Mouse (Mus musculus): ENCODE measurements around the gene Spag6. TPM values are rescaled to one million over a fixed set of nuclear protein-coding genes. Genes with fewer than 3 reads are reported as not detected.

Spag6 gene
- polyA plus RNA-seq (2015; fragmentation: Nextera tagmentation; extraction: Ambion mirVana), result not detected in 2 replicates

- Histone ChIP-seq H3K27me3 (ENCODE audit: insufficient read depth, low read length) (peaks cover 88% of the 10 kb centered on the region), H3K27ac (ENCODE audit: low read depth) (peak within 1 kb of the TSS; percentile 80)
Measured at GRCm38 (mm10) chr2:18693871-18694610, at the start of gene Spag6. Gene Spag6, plus strand, starts transcription at chr2:18694032.

GRCm38 (mm10) chr2:18648563-18648962 is 45.3 kb upstream of the Spag6 start:
- H3K9me3 ChIP-seq (ENCODE audit: low read length), result no peaks in the 10 kb centered on the region
- H3K4me1 ChIP-seq (ENCODE audit: insufficient read depth), result no peaks in the 10 kb centered on the region
- DNase-seq (no peak), ATAC-seq (no peak)
- no peak for TF ChIP-seq CTCF (IDR thresholded peaks at IDR 0.05; ENCODE audit: low read depth)
- TF ChIP-seq EP300 (IDR thresholded peaks at IDR 0.05; ENCODE audit: low read depth), result no peak
- no peaks in the 10 kb centered on the region for H3K27me3 ChIP-seq (ENCODE audit: insufficient read depth, low read length)
- no peak overlapping the region for H3K4me2 ChIP-seq (ENCODE audit: low read depth, low read length)
- 65% methylated on average over 4 of the region's 4 CpGs for WGBS (ENCODE audit: insufficient replicate concordance)
- H3K4me3 ChIP-seq (ENCODE audit: low read depth, low read length), result no peak overlapping the region
- no peaks in the 10 kb centered on the region for H3K36me3 ChIP-seq (replicated peaks; ENCODE audit: insufficient read depth, low read length)
- H3K27ac ChIP-seq (ENCODE audit: low read depth), result no peak overlapping the region
- no peak overlapping the region for H3K9ac ChIP-seq (replicated peaks)

More at GRCm38 (mm10) chr2:18693871-18694610, at the start of gene Spag6:
- peak within 1 kb of the TSS; percentile 67 for H3K4me3 ChIP-seq (ENCODE audit: low read depth, low read length)
- no peaks in the 10 kb centered on the region for H3K36me3 ChIP-seq (replicated peaks; ENCODE audit: insufficient read depth, low read length)
- WGBS (ENCODE audit: insufficient replicate concordance), result under 1% methylated on average over 58 of the region's 61 CpGs
- DNase-seq, result peak; percentile 70
- TF ChIP-seq EP300 (IDR thresholded peaks at IDR 0.05; ENCODE audit: low read depth) (no peak), CTCF (IDR thresholded peaks at IDR 0.05; ENCODE audit: low read depth) (no peak)
- peak within 1 kb of the TSS; percentile 90 for H3K9ac ChIP-seq (replicated peaks)
- peak; percentile 88 for ATAC-seq
- peak within 1 kb of the TSS; percentile 95 for H3K4me2 ChIP-seq (ENCODE audit: low read depth, low read length)
- H3K9me3 ChIP-seq (ENCODE audit: low read length), result no peaks in the 10 kb centered on the region
- H3K4me1 ChIP-seq (ENCODE audit: insufficient read depth), result peaks cover 23% of the 10 kb centered on the region

GRCm38 (mm10) chr2:18654821-18655220 is 39.0 kb upstream of the Spag6 start:
- Histone ChIP-seq H3K36me3 (replicated peaks; ENCODE audit: insufficient read depth, low read length) (no peaks in the 10 kb centered on the region), H3K9me3 (ENCODE audit: low read length) (no peaks in the 10 kb centered on the region), H3K27ac (ENCODE audit: low read depth) (no peak overlapping the region), H3K4me2 (ENCODE audit: low read depth, low read length) (no peak overlapping the region), H3K4me1 (ENCODE audit: insufficient read depth) (no peaks in the 10 kb centered on the region), H3K27me3 (ENCODE audit: insufficient read depth, low read length) (no peaks in the 10 kb centered on the region), H3K9ac (replicated peaks) (no peak overlapping the region), H3K4me3 (ENCODE audit: low read depth, low read length) (no peak overlapping the region)
- ATAC-seq (no peak), DNase-seq (no peak)
- WGBS (ENCODE audit: insufficient replicate concordance), result 29% methylated on average over 5 of the region's 5 CpGs
- TF ChIP-seq EP300 (IDR thresholded peaks at IDR 0.05; ENCODE audit: low read depth) (no peak), CTCF (IDR thresholded peaks at IDR 0.05; ENCODE audit: low read depth) (no peak)

GRCm38 (mm10) chr2:18664003-18664402 is 29.8 kb upstream of the Spag6 start:
- Histone ChIP-seq H3K9me3 (ENCODE audit: low read length) (no peaks in the 10 kb centered on the region), H3K27me3 (ENCODE audit: insufficient read depth, low read length) (no peaks in the 10 kb centered on the region), H3K36me3 (replicated peaks; ENCODE audit: insufficient read depth, low read length) (no peaks in the 10 kb centered on the region), H3K27ac (ENCODE audit: low read depth) (no peak overlapping the region), H3K4me2 (ENCODE audit: low read depth, low read length) (no peak overlapping the region), H3K4me3 (ENCODE audit: low read depth, low read length) (no peak overlapping the region), H3K9ac (replicated peaks) (no peak overlapping the region), H3K4me1 (ENCODE audit: insufficient read depth) (no peaks in the 10 kb centered on the region)
- DNase-seq (no peak), ATAC-seq (no peak)
- TF ChIP-seq CTCF (IDR thresholded peaks at IDR 0.05; ENCODE audit: low read depth), result no peak
- TF ChIP-seq EP300 (IDR thresholded peaks at IDR 0.05; ENCODE audit: low read depth), result no peak
- 66% methylated on average over 3 of the region's 3 CpGs for WGBS (ENCODE audit: insufficient replicate concordance)

GRCm38 (mm10) chr2:18671041-18671440 is 22.8 kb upstream of the Spag6 start:
- Histone ChIP-seq H3K4me2 (ENCODE audit: low read depth, low read length) (no peak overlapping the region), H3K9ac (replicated peaks) (no peak overlapping the region), H3K9me3 (ENCODE audit: low read length) (no peaks in the 10 kb centered on the region), H3K36me3 (replicated peaks; ENCODE audit: insufficient read depth, low read length) (peaks cover 4% of the 10 kb centered on the region; the same call in 1 of the 2 replicates), H3K27me3 (ENCODE audit: insufficient read depth, low read length) (0 out of 2 replicates have a peak, but pooled peaks cover 5% of the 10 kb centered on the region), H3K27ac (ENCODE audit: low read depth) (no peak overlapping the region), H3K4me1 (ENCODE audit: insufficient read depth) (no peaks in the 10 kb centered on the region), H3K4me3 (ENCODE audit: low read depth, low read length) (no peak overlapping the region)
- WGBS (ENCODE audit: insufficient replicate concordance), result 73% methylated on average over 6 of the region's 6 CpGs
- no peak for TF ChIP-seq EP300 (IDR thresholded peaks at IDR 0.05; ENCODE audit: low read depth)
- no peak for TF ChIP-seq CTCF (IDR thresholded peaks at IDR 0.05; ENCODE audit: low read depth)
- no peak for ATAC-seq
- DNase-seq, result no peak

- Histone ChIP-seq H3K27me3 (ENCODE audit: insufficient read depth, low read length) (0 out of 2 replicates have a peak, but pooled peaks cover 5% of the 10 kb centered on the region), H3K4me3 (ENCODE audit: low read depth, low read length) (peak within 1 kb of the TSS; percentile 75), H3K9ac (replicated peaks) (peak within 1 kb of the TSS; percentile 90), H3K4me1 (ENCODE audit: insufficient read depth) (no peaks in the 10 kb centered on the region), H3K4me2 (ENCODE audit: low read depth, low read length) (peak within 1 kb of the TSS; percentile 87), H3K36me3 (replicated peaks; ENCODE audit: insufficient read depth, low read length) (peaks cover 4% of the 10 kb centered on the region; the same call in 1 of the 2 replicates), H3K27ac (ENCODE audit: low read depth) (peak within 1 kb of the TSS; percentile 92), H3K9me3 (ENCODE audit: low read length) (no peaks in the 10 kb centered on the region)
- peak; percentile 94 for DNase-seq
- no peak for TF ChIP-seq CTCF (IDR thresholded peaks at IDR 0.05; ENCODE audit: low read depth)
- ATAC-seq, result peak; percentile 87
- under 1% methylated on average over 88 of the region's 91 CpGs for WGBS (ENCODE audit: insufficient replicate concordance)
Measured at GRCm38 (mm10) chr2:18672133-18672765, 21.6 kb upstream of the Spag6 start, which contains the start of gene Commd3. Gene Commd3, plus strand, starts transcription at chr2:18672384.

Data from liver, postnatal 0 days (tissue).